Mouse (Mus musculus) midbrain, embryonic 12.5 days (tissue): Measurements from ENCODE around the gene Mrpl27. TPM values are rescaled to one million over a fixed set of nuclear protein-coding genes. Genes with fewer than 3 reads are reported as not detected.
A peak's percentile ranks its signal among the peaks of the same experiment; 100 is the strongest.
"Not testable (repeated sequence)": the region's sequence is repeated elsewhere in the genome, so short reads cannot be mapped to it uniquely, and the experiment has no call there.

Experiments
- ATAC-seq: fragments of 200-750 bp; cut with Nextera tagmentation; 2 replicates; pipeline ENCODE4 v1.8.0; 2017; ENCODE audit warnings: low read depth, moderate TSS enrichment, moderate library complexity; ENCODE audit not compliant: low FRiP score
- H3K27ac ChIP-seq: fragments of 300-500 bp; sonication (generic); replicated peaks from 2 replicates; pipeline ENCODE4 v1.5.1; 2016; ENCODE audit warnings: mild to moderate bottlenecking
- H3K27me3 ChIP-seq: fragments of 300-500 bp; sonication (generic); 2 replicates; pipeline ENCODE4 v1.6.1; 2016; ENCODE audit warnings: mild to moderate bottlenecking
- H3K36me3 ChIP-seq: fragments of 300-500 bp; sonication (generic); 2 replicates; pipeline ENCODE4 v1.6.1; 2016
- H3K4me1 ChIP-seq: fragments of 300-500 bp; sonication (generic); 2 replicates; pipeline ENCODE4 v1.6.1; 2016
- H3K4me2 ChIP-seq: fragments of 300-500 bp; sonication (generic); replicated peaks from 2 replicates; pipeline ENCODE4 v1.6.1; 2016; ENCODE audit warnings: mild to moderate bottlenecking, moderate library complexity
- H3K4me3 ChIP-seq: fragments of 300-500 bp; sonication (generic); 2 replicates; pipeline ENCODE4 v1.5.1; 2016; ENCODE audit warnings: mild to moderate bottlenecking
- H3K9ac ChIP-seq: fragments of 300-500 bp; sonication (generic); replicated peaks from 2 replicates; pipeline ENCODE4 v1.6.1; 2016; ENCODE audit warnings: mild to moderate bottlenecking, moderate library complexity
- H3K9me3 ChIP-seq: fragments of 300-500 bp; sonication (generic); 2 replicates; pipeline ENCODE4 v1.6.1; 2016; ENCODE audit warnings: mild to moderate bottlenecking
- WGBS: fragments of 180-500 bp; shearing (Covaris S2); methylation state at CpG from one replicate; pipeline ENCODE4 v1.1.7; 2016; 5-methylcytosine and 5-hydroxymethylcytosine counted together
- polyA plus RNA-seq: library from polyadenylated mRNA; unstranded; fragments of >200 nt; fragmentation: Nextera tagmentation; extraction: Ambion mirVana; gene quantifications from 2 replicates; pipeline ENCODE4 v1.2.1, GENCODE M21; 2016

Mrpl27 gene
- polyA plus RNA-seq, 1 experiment from 2014 or later, result 131 TPM

DNA sequence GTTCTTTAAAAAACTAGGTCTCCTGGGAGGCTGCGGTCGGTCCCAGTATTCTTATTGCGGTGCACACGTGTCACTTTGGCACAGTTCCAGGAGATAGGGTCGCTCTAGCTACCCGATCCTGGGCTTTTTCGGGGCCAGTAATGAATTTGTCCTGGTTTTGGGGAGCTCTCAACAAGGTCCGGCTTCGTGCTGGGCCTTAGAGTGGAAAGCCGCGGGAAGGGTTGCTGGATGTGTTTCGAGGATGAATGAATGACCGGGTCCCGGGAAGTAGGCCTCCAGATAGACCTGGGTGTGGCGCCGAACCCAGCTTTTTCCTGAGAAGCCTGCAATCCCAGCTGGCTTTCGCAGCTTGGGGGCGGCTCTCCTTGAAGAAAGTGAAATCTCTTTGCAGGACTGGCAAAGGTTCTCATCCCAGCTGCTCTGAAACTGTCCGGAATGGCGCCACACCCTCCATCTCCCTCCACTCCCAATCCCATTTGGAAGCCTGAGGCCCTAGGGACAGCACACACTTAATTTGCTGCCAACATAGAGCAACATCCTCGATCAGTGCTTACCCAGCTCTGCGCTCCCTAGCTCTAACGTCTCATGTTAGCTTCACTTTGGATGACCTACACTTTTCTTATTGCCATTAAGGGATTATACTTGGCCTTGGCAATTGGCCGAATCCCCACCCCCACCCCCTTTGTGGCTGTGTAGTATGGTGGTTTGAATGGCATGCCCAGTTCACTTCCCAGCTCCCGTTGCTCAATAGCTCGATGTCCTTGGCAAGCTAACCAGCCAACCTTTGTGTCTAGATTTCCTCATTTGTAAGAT, 23.2 kb upstream of the Mrpl27 start:
- Histone ChIP-seq H3K27ac (peak overlapping the region; percentile 25; the same call in 1 of the 2 replicates), H3K27me3 (no peaks in the 10 kb centered on the region), H3K4me1 (peaks cover 8% of the 10 kb centered on the region), H3K4me3 (peak overlapping the region; percentile 79), H3K4me2 (peak overlapping the region; percentile 87), H3K9me3 (no peaks in the 10 kb centered on the region), H3K36me3 (peaks cover 35% of the 10 kb centered on the region), H3K9ac (peak overlapping the region; percentile 91)
- WGBS, result 15% methylated on average over 26 of the region's 26 CpGs
- ATAC-seq, result no peak

DNA sequence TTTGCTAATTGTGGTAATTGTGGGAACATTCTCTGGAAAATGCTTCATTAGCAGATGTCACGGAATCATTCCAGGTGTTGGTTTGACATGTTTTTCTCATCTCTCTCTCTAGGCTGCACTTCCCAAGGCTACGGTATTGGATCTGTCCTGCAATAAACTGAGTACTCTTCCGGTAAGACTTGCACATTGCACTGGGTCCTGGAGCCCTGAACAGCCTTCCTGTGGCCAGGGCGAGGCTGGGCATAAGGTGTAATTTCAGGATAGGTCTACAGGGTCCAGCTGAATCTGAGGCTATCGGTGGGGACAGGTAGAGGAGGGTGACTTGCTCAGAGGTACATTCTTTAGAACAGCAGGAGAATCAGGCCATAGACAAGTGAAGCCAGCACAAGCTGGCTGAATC, 21.6 kb upstream of the Mrpl27 start:
- Histone ChIP-seq H3K27ac (no peak overlapping the region), H3K4me1 (peaks cover 8% of the 10 kb centered on the region), H3K4me2 (no peak overlapping the region), H3K9me3 (no peaks in the 10 kb centered on the region), H3K4me3 (no peak overlapping the region), H3K9ac (no peak overlapping the region), H3K27me3 (no peaks in the 10 kb centered on the region), H3K36me3 (peaks cover 50% of the 10 kb centered on the region)
- 96% methylated on average over 5 of the region's 5 CpGs for WGBS
- no peak for ATAC-seq

DNA sequence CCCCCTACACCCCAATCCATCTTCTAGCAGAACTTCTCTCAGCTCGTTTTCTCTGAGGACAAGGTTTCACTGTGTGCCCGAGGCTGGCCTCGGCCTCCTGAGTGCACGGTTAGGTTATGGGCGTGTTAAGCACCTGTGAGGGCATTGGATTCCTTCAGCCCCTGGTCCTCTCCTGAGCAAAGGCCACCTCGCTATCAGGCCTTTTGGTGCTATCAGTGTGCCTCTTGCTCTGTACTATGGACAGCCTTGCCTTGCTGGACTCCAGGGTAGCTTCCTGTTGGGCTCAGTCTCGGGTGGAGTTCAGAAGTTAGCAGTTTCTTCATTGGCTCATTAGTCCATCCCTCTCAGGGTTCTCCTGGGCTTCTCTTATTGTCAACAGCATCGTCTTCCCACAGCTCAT, 20.6 kb upstream of the Mrpl27 start:
- no peak overlapping the region for H3K9ac ChIP-seq
- no peak for ATAC-seq
- no peaks in the 10 kb centered on the region for H3K27me3 ChIP-seq
- H3K4me2 ChIP-seq, result no peak overlapping the region
- no peak overlapping the region for H3K27ac ChIP-seq
- 90% methylated on average over 8 of the region's 8 CpGs for WGBS
- peaks cover 61% of the 10 kb centered on the region for H3K36me3 ChIP-seq
- peaks cover 8% of the 10 kb centered on the region for H3K4me1 ChIP-seq
- H3K4me3 ChIP-seq, result no peak overlapping the region
- H3K9me3 ChIP-seq, result no peaks in the 10 kb centered on the region

DNA sequence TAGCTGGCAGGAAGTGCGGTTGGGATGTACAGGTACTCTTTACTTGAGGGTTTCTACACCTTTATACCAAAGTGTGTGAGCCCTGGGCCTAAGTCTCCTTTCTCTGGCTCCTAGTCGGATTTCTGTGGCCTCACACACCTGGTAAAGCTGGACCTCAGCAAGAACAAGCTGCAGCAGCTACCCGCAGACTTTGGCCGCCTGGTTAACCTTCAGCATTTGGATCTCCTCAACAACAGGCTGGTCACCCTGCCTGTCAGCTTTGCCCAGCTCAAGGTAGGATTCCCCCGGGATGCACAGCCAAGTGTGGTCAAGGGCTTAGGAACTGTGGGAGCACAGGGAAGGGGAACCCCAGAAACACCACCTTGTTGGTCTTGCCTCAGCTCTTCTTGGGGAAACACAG, 19.1 kb upstream of the Mrpl27 start:
- Histone ChIP-seq H3K9me3 (no peaks in the 10 kb centered on the region), H3K4me3 (no peak overlapping the region), H3K36me3 (peaks cover 75% of the 10 kb centered on the region), H3K4me1 (peaks cover 8% of the 10 kb centered on the region), H3K9ac (no peak overlapping the region), H3K27ac (no peak overlapping the region), H3K4me2 (no peak overlapping the region), H3K27me3 (no peaks in the 10 kb centered on the region)
- no peak for ATAC-seq
- WGBS, result 91% methylated on average over 5 of the region's 5 CpGs

DNA sequence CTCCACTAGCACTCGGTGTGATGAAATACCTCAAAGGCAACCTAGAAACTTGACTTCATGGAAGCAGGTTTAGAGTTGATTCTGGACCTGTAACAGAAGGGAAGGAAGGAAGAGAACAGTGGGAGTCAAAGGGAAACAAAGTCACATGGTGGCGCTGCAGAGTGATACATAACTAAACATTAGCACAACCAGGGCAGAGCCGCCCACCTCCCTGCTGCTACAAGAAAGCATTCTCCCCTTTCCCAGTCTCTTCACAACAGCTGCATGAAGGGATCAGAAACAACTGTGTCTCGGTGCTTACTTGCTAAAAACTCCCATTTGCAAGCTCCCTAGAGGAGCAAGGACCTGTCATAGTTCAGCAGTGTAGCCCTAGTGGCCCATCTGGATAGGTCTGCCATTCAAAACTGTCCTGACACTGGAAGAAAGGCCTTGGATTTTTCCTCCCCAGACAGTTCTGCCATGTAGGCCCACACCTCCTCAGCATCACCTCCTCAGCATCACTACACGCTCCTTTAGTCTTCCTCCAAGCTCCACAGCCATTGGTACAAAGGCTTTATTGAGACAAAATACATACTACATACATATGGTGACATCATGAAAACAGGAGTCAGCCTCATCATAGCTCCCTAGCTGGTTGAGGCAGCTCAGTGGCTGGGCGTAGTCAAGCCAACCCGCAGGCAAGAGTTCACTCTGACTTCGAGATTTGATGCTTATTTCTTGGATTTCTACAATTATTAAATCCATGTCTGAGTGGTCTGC, 8.9 kb upstream of the Mrpl27 start:
- H3K27ac ChIP-seq, result no peak overlapping the region
- H3K27me3 ChIP-seq, result no peaks in the 10 kb centered on the region
- ATAC-seq, result no peak
- no peak overlapping the region for H3K9ac ChIP-seq
- no peaks in the 10 kb centered on the region for H3K4me1 ChIP-seq
- no peak overlapping the region for H3K4me3 ChIP-seq
- 90% methylated on average over 8 of the region's 8 CpGs for WGBS
- no peaks in the 10 kb centered on the region for H3K9me3 ChIP-seq
- no peak overlapping the region for H3K4me2 ChIP-seq
- H3K36me3 ChIP-seq, result peaks cover 89% of the 10 kb centered on the region

DNA sequence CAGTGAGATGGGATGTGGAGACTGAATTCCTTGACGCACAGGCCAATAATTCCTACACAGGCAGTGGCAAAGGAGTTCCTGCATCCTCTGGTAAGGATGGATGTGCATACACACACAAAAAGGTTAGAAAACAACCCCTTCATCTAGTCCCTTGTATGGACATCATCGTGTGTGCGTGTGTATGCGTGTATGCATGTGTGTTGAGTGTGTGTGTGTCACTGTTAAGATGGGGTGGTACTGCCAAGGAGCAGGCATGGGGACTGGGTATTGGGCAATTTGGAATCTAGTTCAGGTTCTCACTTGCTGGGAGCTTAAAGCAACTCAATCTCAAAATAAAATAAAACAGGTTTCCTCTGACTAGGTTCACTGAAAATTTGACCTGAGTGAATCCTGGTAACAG, 7.1 kb upstream of the Mrpl27 start:
- WGBS, result 92% methylated on average over 4 of the region's 4 CpGs
- H3K4me1 ChIP-seq, result no peaks in the 10 kb centered on the region
- ATAC-seq, result no peak
- H3K36me3 ChIP-seq, result peaks cover 81% of the 10 kb centered on the region
- no peak overlapping the region for H3K27ac ChIP-seq
- no peak overlapping the region for H3K4me3 ChIP-seq
- H3K9ac ChIP-seq, result no peak overlapping the region
- no peaks in the 10 kb centered on the region for H3K9me3 ChIP-seq
- no peaks in the 10 kb centered on the region for H3K27me3 ChIP-seq
- no peak overlapping the region for H3K4me2 ChIP-seq

DNA sequence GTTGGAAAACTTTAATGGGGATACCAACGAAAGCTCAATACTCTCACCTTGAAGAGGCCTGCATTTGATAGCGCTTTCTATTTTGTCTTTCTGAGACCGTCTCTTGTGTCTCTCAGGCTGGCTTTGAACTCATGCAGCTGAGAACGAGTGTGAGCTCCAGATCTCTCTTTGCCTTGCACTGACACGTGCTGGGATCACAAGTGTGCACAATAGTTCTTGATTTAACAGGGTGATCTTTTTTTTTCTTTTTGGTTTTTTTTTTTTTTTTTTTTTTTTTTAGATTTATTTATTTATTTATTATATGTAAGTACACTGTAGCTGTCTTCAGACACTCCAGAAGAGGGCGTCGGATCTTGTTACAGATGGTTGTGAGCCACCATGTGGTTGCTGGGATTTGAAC, 2.3 kb upstream of the Mrpl27 start:
- 94% methylated on average over 5 of the region's 7 CpGs for WGBS
- H3K9me3 ChIP-seq, H3K4me3 ChIP-seq, ATAC-seq, H3K4me2 ChIP-seq, H3K27ac ChIP-seq, H3K27me3 ChIP-seq, H3K9ac ChIP-seq: not testable (repeated sequence)
- Histone ChIP-seq H3K36me3 (peaks cover 34% of the 10 kb centered on the region), H3K4me1 (peaks cover 16% of the 10 kb centered on the region)

DNA sequence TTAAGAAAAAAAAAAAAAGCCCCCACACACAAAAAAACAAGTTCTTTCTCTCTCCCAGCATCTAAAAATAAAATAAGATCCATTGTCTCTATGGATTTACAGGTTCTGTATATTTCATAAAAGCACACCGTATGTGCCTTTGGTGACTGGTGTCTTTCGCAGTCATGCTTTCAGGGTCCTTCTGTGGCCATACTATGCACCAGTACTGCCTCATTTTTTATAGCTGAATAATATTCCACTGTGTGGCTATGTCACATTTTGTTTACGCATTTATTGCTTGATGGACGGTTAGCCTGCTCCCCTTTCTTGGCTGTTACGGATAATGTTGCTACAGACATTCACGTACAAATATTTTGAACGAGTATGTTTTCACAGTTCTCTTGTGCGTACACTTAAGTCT, 594 bp upstream of the Mrpl27 start:
- Histone ChIP-seq H3K9me3 (no peaks in the 10 kb centered on the region), H3K36me3 (peaks cover 31% of the 10 kb centered on the region), H3K4me1 (peaks cover 16% of the 10 kb centered on the region), H3K4me2 (peak overlapping the region; percentile 86), H3K27me3 (no peaks in the 10 kb centered on the region), H3K9ac (0 out of 2 replicates have a peak overlapping the region, but pooled peaks have one; percentile 70), H3K27ac (no peak overlapping the region), H3K4me3 (peak overlapping the region; percentile 70)
- WGBS, result 46% methylated on average over 8 of the region's 8 CpGs
- no peak for ATAC-seq

DNA sequence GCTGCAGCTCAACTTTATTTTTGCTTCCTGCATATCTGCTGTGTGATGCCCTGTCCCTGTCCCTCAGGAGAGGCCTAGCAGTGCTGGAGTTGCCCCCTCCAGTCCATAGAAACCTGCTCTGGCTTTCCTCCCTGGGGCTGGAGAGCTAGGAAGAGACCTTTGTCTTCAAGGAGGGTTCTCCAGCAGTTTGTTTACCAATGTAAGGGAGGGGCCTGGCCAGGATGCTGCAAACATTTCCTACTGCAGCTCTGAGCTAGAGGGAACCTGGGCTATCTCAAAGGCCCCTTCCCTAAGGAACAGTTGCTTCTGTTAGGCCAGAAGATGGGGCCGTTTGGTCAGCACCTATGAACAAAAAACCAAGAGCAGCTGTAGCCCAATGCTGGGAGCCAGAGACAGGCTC, 7.8 kb downstream of the Mrpl27 start:
- peaks cover 82% of the 10 kb centered on the region for H3K36me3 ChIP-seq
- H3K27me3 ChIP-seq, result no peaks in the 10 kb centered on the region
- no peak overlapping the region for H3K9ac ChIP-seq
- no peak for ATAC-seq
- no peak overlapping the region for H3K4me2 ChIP-seq
- H3K27ac ChIP-seq, result no peak overlapping the region
- WGBS, result 56% methylated on average over 1 of the region's 1 CpGs
- no peak overlapping the region for H3K4me3 ChIP-seq
- no peaks in the 10 kb centered on the region for H3K4me1 ChIP-seq
- no peaks in the 10 kb centered on the region for H3K9me3 ChIP-seq

DNA sequence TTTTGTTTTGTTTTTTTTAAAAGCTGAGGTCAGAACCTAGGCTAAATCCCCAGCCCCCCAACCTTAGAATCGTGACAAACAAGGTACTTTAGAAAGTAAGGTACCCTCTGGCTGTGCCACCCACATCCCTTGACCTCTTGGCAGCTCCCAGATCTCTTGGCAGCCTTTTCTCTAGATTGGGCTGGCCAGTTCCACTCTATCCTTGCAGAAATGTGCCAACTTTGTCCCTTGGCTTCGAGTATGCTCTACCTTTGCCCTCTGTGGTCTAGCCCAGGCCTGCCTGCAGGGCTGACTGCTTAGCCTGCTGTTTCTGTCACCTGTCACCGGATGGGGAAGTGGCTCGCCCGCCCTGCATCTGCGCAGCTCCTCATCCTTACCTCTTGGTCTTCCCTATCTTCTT, 11.7 kb downstream of the Mrpl27 start:
- Histone ChIP-seq H3K27me3 (no peaks in the 10 kb centered on the region), H3K9ac (no peak overlapping the region), H3K36me3 (peaks cover 92% of the 10 kb centered on the region), H3K27ac (no peak overlapping the region), H3K9me3 (no peaks in the 10 kb centered on the region), H3K4me3 (no peak overlapping the region), H3K4me2 (no peak overlapping the region), H3K4me1 (no peaks in the 10 kb centered on the region)
- 94% methylated on average over 6 of the region's 6 CpGs for WGBS
- ATAC-seq, result no peak

DNA sequence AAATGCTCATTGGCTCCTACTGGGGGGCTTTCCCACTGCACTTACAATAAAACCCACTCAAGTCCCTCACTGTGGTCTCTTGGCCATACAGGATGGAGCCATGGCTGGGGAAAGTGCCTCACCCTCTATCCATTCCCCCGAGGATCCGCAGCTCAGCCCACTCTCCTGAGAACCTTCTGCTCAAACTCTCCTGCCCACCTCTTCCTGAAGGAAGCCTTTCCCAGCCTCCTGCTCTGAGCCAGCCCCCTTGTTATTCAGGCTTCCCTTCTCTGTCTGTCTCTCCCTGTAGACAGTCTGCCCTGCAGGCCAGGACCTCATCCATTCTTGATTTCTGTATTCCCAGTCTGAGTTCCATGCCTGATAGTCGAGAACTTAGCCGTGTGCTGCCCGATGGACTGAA, 21.4 kb downstream of the Mrpl27 start:
- Histone ChIP-seq H3K27ac (no peak overlapping the region), H3K9me3 (no peaks in the 10 kb centered on the region), H3K36me3 (peaks cover 7% of the 10 kb centered on the region), H3K4me2 (no peak overlapping the region; the same call in 1 of the 2 replicates), H3K27me3 (no peaks in the 10 kb centered on the region), H3K4me1 (peaks cover 29% of the 10 kb centered on the region), H3K9ac (0 out of 2 replicates have a peak overlapping the region, but pooled peaks have one; percentile 1), H3K4me3 (no peak overlapping the region)
- ATAC-seq, result no peak
- WGBS, result 87% methylated on average over 5 of the region's 5 CpGs

DNA sequence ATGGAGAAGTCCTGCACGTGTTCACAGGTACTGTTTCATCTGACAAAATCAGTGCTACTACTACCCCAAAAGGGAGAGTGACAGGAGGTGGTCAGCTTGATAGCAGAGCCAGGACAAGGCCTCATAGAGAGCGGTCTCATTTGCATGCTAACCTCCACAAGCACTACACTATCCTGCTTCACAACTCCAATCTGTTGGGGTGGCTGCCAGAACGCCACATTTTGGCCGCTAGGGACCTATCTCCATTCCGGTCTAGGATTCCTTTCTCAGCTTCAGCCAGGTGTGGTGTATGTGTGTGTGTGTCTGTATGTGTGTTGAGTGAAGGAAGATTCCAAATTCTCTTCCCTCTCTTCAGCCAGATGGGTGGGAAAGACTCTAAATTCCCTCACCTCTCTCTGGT, 21.9 kb downstream of the Mrpl27 start:
- Histone ChIP-seq H3K9me3 (no peaks in the 10 kb centered on the region), H3K4me1 (peaks cover 29% of the 10 kb centered on the region), H3K27me3 (no peaks in the 10 kb centered on the region), H3K4me3 (no peak overlapping the region), H3K9ac (no peak overlapping the region), H3K36me3 (peaks cover 2% of the 10 kb centered on the region), H3K4me2 (peak overlapping the region; percentile 86), H3K27ac (no peak overlapping the region)
- WGBS, result 87% methylated on average over 5 of the region's 5 CpGs
- ATAC-seq, result no peak
